Mouse (Mus musculus) layer of hippocampus, adult 9-11 months (tissue): ENCODE results near the gene Gm2888.
"Not testable (repeated sequence)": the region's sequence is repeated elsewhere in the genome, so short reads cannot be mapped to it uniquely, and the experiment has no call there.

ENCODE experiments used
- DNase-seq: peaks from one replicate; pipeline ENCODE4 v3.0.0; 2022

Gm2888 gene

GRCm38 (mm10) chr14:3029702-3030101 is at the start of gene Gm2888:
Gene Gm2888, plus strand, starts transcription at chr14:3030002.
- DNase-seq: not testable (repeated sequence)

GRCm38 (mm10) chr14:3048727-3049512 is 19.1 kb downstream of the Gm2888 start, which contains the start of gene Gm2897:
Gene Gm2897, plus strand, starts transcription at chr14:3049285.
- DNase-seq: not testable (repeated sequence)

GRCm38 (mm10) chr14:3049513-3049800 is 19.7 kb downstream of the Gm2888 start:
- DNase-seq: not testable (repeated sequence)

DNA sequence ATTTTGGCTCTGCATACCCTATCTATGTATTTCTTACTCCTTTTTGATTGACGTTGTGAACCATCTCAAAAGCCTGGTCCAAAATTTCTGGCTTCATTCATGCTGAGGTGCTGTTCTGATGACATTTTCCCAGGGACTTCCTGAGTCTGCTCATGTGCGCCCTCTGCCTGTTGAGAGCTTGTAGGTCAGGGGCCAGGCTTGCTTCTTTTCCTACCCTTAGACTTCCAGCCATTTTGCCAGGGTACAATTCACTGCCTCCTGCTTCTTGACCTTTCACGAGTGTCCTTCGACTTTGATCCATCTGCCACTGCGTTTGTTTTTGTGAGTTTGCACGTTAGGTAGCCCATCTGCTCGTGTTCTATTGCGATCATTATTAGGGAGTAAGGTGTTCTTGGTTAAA is 20.3 kb downstream of the Gm2888 start:
- not testable (repeated sequence) for DNase-seq
